Mouse (Mus musculus) B cell, adult (primary cell): ENCODE results near the gene Ankrd33b. TPM values are rescaled to one million over a fixed set of nuclear protein-coding genes. Genes with fewer than 3 reads are reported as not detected.

ENCODE experiments used
- total RNA-seq: library from RNA; stranded (reverse); gene quantifications from 4 replicates; pipeline ENCODE4 v1.2.4, GENCODE M21; 2023; ENCODE audit not compliant: inconsistent age

The Ankrd33b gene
- total RNA-seq = 14.4 to 15.9 TPM (median 15.7 TPM) in 4 replicates

DNA sequence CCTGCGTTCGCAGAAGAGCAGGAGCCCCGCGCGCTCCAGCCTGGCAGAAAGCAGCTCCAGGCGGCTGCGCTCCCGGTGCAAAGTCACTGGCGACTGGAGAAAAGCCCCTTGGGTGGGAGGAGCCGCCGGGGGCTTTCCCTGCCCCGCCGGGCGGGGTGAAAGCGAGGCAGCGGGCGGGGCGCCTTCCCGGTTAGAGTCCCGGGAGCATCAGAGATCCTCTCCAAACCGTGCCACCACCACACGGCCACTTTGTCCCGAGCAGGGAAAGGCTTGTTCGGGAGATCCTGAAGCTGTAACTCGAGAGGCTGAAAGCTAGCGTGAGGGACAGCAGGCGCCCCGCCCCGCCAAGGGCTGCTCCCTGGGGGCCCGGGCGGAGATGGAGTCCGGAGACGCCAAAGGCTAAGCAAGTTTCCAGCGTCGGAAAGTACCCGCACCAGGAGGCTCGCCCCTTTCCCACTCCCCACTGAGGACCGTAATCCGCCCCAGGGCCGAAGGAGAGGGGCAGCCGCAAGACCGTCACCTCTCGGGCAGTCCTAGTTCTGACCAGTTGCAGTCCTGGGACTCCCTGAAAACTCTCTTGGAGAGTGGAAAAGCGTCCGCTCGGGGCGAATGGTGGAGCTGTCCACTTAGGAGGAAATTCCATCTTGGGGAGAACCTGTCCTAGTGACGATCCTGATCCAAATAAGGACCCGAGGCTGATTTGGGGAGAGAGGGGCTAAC is at the start of gene Ankrd33b:
Ankrd33b (minus strand) TSS at position 246 of the 720 bp plus-strand sequence.

Other genes starting within 250 kb of the Ankrd33b start
- 21.2 to 25.4 TPM (median 22.5 TPM) in 4 replicates for gene Dap, start 143.4 kb downstream of the Ankrd33b start, total RNA-seq
- gene Ropn1l, start 86.0 kb upstream of the Ankrd33b start, total RNA-seq = 0.57 to 2.2 TPM (median 1.4 TPM) in 4 replicates
- gene March6, start 163.3 kb upstream of the Ankrd33b start, total RNA-seq = 48.6 to 54.5 TPM (median 51.7 TPM) in 4 replicates
- 1.1 TPM in 1 of 4 replicates, not detected in the others for gene Cmbl, start 197.7 kb upstream of the Ankrd33b start, total RNA-seq
- gene Cct5, start 234.1 kb upstream of the Ankrd33b start, total RNA-seq = 201 to 216 TPM (median 205 TPM) in 4 replicates
- gene Fam173b, start 234.1 kb upstream of the Ankrd33b start, total RNA-seq = 10.0 to 14.9 TPM (median 12.3 TPM) in 4 replicates